Mouse (Mus musculus): Measurements from ENCODE around the gene Adgrl3. TPM values are rescaled to one million over a fixed set of nuclear protein-coding genes. Genes with fewer than 3 reads are reported as not detected.

Gene Adgrl3
- polyA plus RNA-seq, 1 experiment = 63.0 TPM

- TF ChIP-seq POLR2A (IDR thresholded peaks at IDR 0.05; ENCODE audit: extremely low read depth, insufficient read depth, low read length) (no peak), CTCF (IDR thresholded peaks at IDR 0.05; ENCODE audit: extremely low read depth, insufficient read depth, low read length) (no peak)
- no peaks in the 10 kb centered on the region for H3K4me1 ChIP-seq (ENCODE audit: control insufficient read depth, insufficient read depth, low read length)
- no peak overlapping the region for H3K4me3 ChIP-seq (ENCODE audit: insufficient read depth, low read length)
- no peak overlapping the region for H3K27ac ChIP-seq (ENCODE audit: insufficient read depth, low read length)
Measured at GRCm38 (mm10) chr5:81843798-81844197, 823.9 kb downstream of the Adgrl3 start.

DNA sequence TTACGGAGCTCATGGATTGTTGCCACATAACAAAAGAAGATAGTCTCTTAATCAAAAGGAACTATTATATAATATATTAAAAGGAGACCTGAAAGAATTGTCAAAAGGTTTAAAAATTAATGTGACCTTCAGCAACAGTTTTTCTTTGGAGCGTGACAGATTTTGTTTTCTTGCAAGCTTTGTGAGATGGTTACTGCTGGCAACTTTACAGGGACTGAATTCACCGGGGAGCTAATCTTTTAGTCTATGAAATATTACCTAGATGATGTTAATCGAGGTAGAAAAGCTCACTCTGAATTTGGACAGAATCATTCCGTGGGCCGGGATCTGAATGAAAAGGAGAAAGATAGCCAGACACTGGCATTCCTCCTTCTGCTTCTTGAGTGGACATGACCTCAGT is 850.4 kb downstream of the Adgrl3 start:
- Histone ChIP-seq H3K4me1 (ENCODE audit: control insufficient read depth, insufficient read depth, low read length) (no peaks in the 10 kb centered on the region), H3K27ac (ENCODE audit: insufficient read depth, low read length) (no peak overlapping the region), H3K4me3 (ENCODE audit: insufficient read depth, low read length) (no peak overlapping the region)
- TF ChIP-seq CTCF (IDR thresholded peaks at IDR 0.05; ENCODE audit: extremely low read depth, insufficient read depth, low read length) (no peak), POLR2A (IDR thresholded peaks at IDR 0.05; ENCODE audit: extremely low read depth, insufficient read depth, low read length) (no peak)
